Mouse (Mus musculus): Measurements from ENCODE around the gene Ipo5. TPM values are rescaled to one million over a fixed set of nuclear protein-coding genes. Genes with fewer than 3 reads are reported as not detected.

Gene Ipo5
- polyA plus RNA-seq (2015; fragmentation: Illumina TruSeq; extraction: RNeasy Lipid Tissue Mini Kit (QIAGEN cat#74804); ENCODE audit: low read depth, low replicate concordance) = 72.9 TPM

GRCm38 (mm10) chr14:120910733-120911324 lies at the start of gene Ipo5:
Gene Ipo5, plus strand, starts transcription at chr14:120911224.

Other genes starting within 250 kb of the Ipo5 start
- gene Farp1, start 124.0 kb downstream of the Ipo5 start, polyA plus RNA-seq (2015; fragmentation: Illumina TruSeq; extraction: RNeasy Lipid Tissue Mini Kit (QIAGEN cat#74804); ENCODE audit: low read depth, low replicate concordance) = 41.5 TPM